In genomic region chr12:51845261-51845660, GRCm38 (mm10) we compare ENCODE assay signal across 8 mouse cellular contexts. TPM values are rescaled to one million over a fixed set of nuclear protein-coding genes. Genes with fewer than 3 reads are reported as not detected.
A peak's percentile ranks its signal among the peaks of the same experiment; 100 is the strongest.
DNase-seq lines count a peak whose midpoint lies in the region; ATAC-seq and TF ChIP-seq lines count a peak whose summit lies in the region.

No protein-coding gene starts in this region.

- intact Hi-C loops in heart, postnatal 10 days (cut with DNase I) = loop anchor here (2.0 kb wide), 1 partner anchor 14 kb away; no protein-coding TSS in a partner anchor

- H3K9ac ChIP-seq in forebrain, embryonic 16.5 days (replicated peaks; ENCODE audit: low read depth, low read length) = no peak overlapping the region
- peak overlapping the region; percentile 45; the same call in 1 of the 2 replicates for H3K9ac ChIP-seq in liver, embryonic 15.5 days

- ATAC-seq in forebrain, embryonic 16.5 days = 0 out of 2 replicates have a peak, but pooled peaks have one; percentile 3
- peak; percentile 22 for ATAC-seq in liver, embryonic 15.5 days (ENCODE audit: insufficient read depth)

- H3K27me3 ChIP-seq in heart, embryonic 10.5 days (ENCODE audit: insufficient read depth, poor library complexity, severe bottlenecking) = no peaks in the 10 kb centered on the region
- no peaks in the 10 kb centered on the region for H3K27me3 ChIP-seq in E14TG2a.4 (ENCODE audit: insufficient read depth, low read length)
- H3K27me3 ChIP-seq in forebrain, embryonic 16.5 days (replicated peaks; ENCODE audit: control insufficient read depth, insufficient read depth, low read length) = no peaks in the 10 kb centered on the region
- H3K27me3 ChIP-seq in liver, embryonic 15.5 days = no peaks in the 10 kb centered on the region
- H3K27me3 ChIP-seq in thymus, adult 2 months (ENCODE audit: control insufficient read depth, insufficient read depth, low read length) = no peaks in the 10 kb centered on the region

- no peak for TF ChIP-seq POLR2A in thymus, adult 2 months (IDR thresholded peaks at IDR 0.05; ENCODE audit: control insufficient read depth, extremely low read depth, insufficient read depth, low read length, poor library complexity)

- peak overlapping the region; percentile 83 for H3K4me2 ChIP-seq in forebrain, embryonic 16.5 days (ENCODE audit: low read length)
- peak overlapping the region; percentile 75 for H3K4me2 ChIP-seq in liver, embryonic 15.5 days

- TF ChIP-seq CTCF in E14TG2a.4 (conservative IDR thresholded peaks at IDR 0.05; ENCODE audit: low read length) = no peak
- no peak for TF ChIP-seq CTCF in thymus, adult 2 months (IDR thresholded peaks at IDR 0.05; ENCODE audit: borderline replicate concordance, control insufficient read depth, extremely low read depth, insufficient read depth, low read length, poor library complexity)

- H3K4me1 ChIP-seq in heart, embryonic 10.5 days = peaks cover 22% of the 10 kb centered on the region
- H3K4me1 ChIP-seq in E14TG2a.4 (replicated peaks; ENCODE audit: low read depth, low read length) = peaks cover 49% of the 10 kb centered on the region
- H3K4me1 ChIP-seq in forebrain, embryonic 16.5 days (replicated peaks; ENCODE audit: control insufficient read depth, insufficient read depth, low read length) = peaks cover 8% of the 10 kb centered on the region
- H3K4me1 ChIP-seq in liver, embryonic 15.5 days (replicated peaks) = peaks cover 74% of the 10 kb centered on the region
- H3K4me1 ChIP-seq in thymus, adult 2 months (replicated peaks; ENCODE audit: control insufficient read depth, insufficient read depth, low read length) = no peaks in the 10 kb centered on the region

- no peaks in the 10 kb centered on the region for H3K9me3 ChIP-seq in heart, embryonic 10.5 days
- no peaks in the 10 kb centered on the region for H3K9me3 ChIP-seq in E14TG2a.4 (ENCODE audit: low read length)
- H3K9me3 ChIP-seq in forebrain, embryonic 16.5 days (ENCODE audit: control insufficient read depth, low read length) = no peaks in the 10 kb centered on the region
- H3K9me3 ChIP-seq in liver, embryonic 15.5 days (replicated peaks) = no peaks in the 10 kb centered on the region

- DNase-seq in heart, embryonic 10.5 days (ENCODE audit: low spot score) = no peak
- DNase-seq in heart, postnatal 10 days = no peak
- DNase-seq in spleen, postnatal 4 days (ENCODE audit: low spot score in 2 of 2) = no peak
- DNase-seq in thymus, adult 2 months = no peak
- no peak for DNase-seq in adrenal gland, adult 18-20 months (ENCODE audit: low spot score in 2 of 2)

- peak overlapping the region; percentile 89; the same call in 1 of the 2 replicates for H3K27ac ChIP-seq in heart, embryonic 10.5 days
- no peak overlapping the region for H3K27ac ChIP-seq in forebrain, embryonic 16.5 days (ENCODE audit: low read length)
- H3K27ac ChIP-seq in liver, embryonic 15.5 days (replicated peaks) = peak overlapping the region; percentile 99
- H3K27ac ChIP-seq in thymus, adult 2 months (ENCODE audit: control insufficient read depth, insufficient read depth, low read length) = no peak overlapping the region

- no peaks in the 10 kb centered on the region for H3K36me3 ChIP-seq in heart, embryonic 10.5 days
- H3K36me3 ChIP-seq in E14TG2a.4 (ENCODE audit: insufficient read depth, low read length) = no peaks in the 10 kb centered on the region
- H3K36me3 ChIP-seq in forebrain, embryonic 16.5 days (ENCODE audit: control insufficient read depth, insufficient read depth) = no peaks in the 10 kb centered on the region
- H3K36me3 ChIP-seq in liver, embryonic 15.5 days (replicated peaks) = no peaks in the 10 kb centered on the region
- H3K36me3 ChIP-seq in thymus, adult 2 months (ENCODE audit: control insufficient read depth, insufficient read depth, low read length) = no peaks in the 10 kb centered on the region

- peak overlapping the region; percentile 61 for H3K4me3 ChIP-seq in heart, embryonic 10.5 days
- H3K4me3 ChIP-seq in E14TG2a.4 (replicated peaks; ENCODE audit: low read length) = peak overlapping the region; percentile 74
- peak overlapping the region; percentile 61 for H3K4me3 ChIP-seq in forebrain, embryonic 16.5 days (replicated peaks; ENCODE audit: low read length)
- peak overlapping the region; percentile 63 for H3K4me3 ChIP-seq in liver, embryonic 15.5 days (replicated peaks)
- H3K4me3 ChIP-seq in thymus, adult 2 months (ENCODE audit: control insufficient read depth, insufficient read depth, low read length) = no peak overlapping the region

- WGBS in heart, embryonic 10.5 days = 31% methylated on average over 1 of the region's 1 CpGs
- 20% methylated on average over 1 of the region's 1 CpGs for WGBS in forebrain, embryonic 16.5 days
- WGBS in liver, embryonic 15.5 days (ENCODE audit: insufficient replicate concordance) = 19% methylated on average over 1 of the region's 1 CpGs
- WGBS in thymus, adult 2 months = 52% methylated on average over 1 of the region's 1 CpGs

RNA-seq across cellular contexts. Expression of gene Hectd1, which starts 15.9 kb away (rescaled TPM):
- 35.2 and 35.6 TPM in 2 replicates for polyA plus RNA-seq in heart, embryonic 10.5 days (2016; fragmentation: Nextera tagmentation; extraction: Ambion mirVana)
- total RNA-seq in heart, postnatal 10 days (2021) = 10 to 100 TPM; 95.8 to 97.3 TPM
- 39.4 and 41.7 TPM in 2 replicates for polyA plus RNA-seq in forebrain, embryonic 16.5 days (2015; fragmentation: Nextera tagmentation; extraction: Ambion mirVana)
- polyA plus RNA-seq in liver, embryonic 15.5 days (2015; fragmentation: Nextera tagmentation; extraction: Ambion mirVana) = 24.0 and 29.4 TPM in 2 replicates
- 27.7 and 29.6 TPM in 2 replicates for polyA plus RNA-seq in thymus, adult 2 months (2012; rRNA removed)
- total RNA-seq in adrenal gland, adult 18-20 months (2021) = 10 to 100 TPM; 62.6 to 84.1 TPM

Comparison
In these comparisons a context has a peak if more than half of its experiments do, and no peak if none do; other contexts are left out.
1. H3K27ac ChIP-seq: peak in heart, embryonic 10.5 days (single experiment) and liver, embryonic 15.5 days (single experiment); none in forebrain, embryonic 16.5 days (single experiment) and thymus, adult 2 months (single experiment).